Mouse (Mus musculus): ENCODE data around the gene Gm29609. TPM values are rescaled to one million over a fixed set of nuclear protein-coding genes. Genes with fewer than 3 reads are reported as not detected.

Gene Gm29609
- polyA plus RNA-seq, 1 experiment from 2014 or later, result 0.68 TPM

Other genes with a start within 250 kb of the Gm29609 start
- gene Cgref1, start 234.3 kb downstream of the Gm29609 start, polyA plus RNA-seq (2015; fragmentation: Nextera tagmentation; extraction: Ambion mirVana), result 11.7 and 14.8 TPM in 2 replicates
- gene Preb, start 219.6 kb downstream of the Gm29609 start, polyA plus RNA-seq (2015; fragmentation: Nextera tagmentation; extraction: Ambion mirVana), result 135 and 147 TPM in 2 replicates
- 0.74 and 1.0 TPM in 2 replicates for gene Tcf23, start 211.2 kb downstream of the Gm29609 start, polyA plus RNA-seq (2015; fragmentation: Nextera tagmentation; extraction: Ambion mirVana)
- 151 and 157 TPM in 2 replicates for gene Atraid, start 131.6 kb downstream of the Gm29609 start, polyA plus RNA-seq (2015; fragmentation: Nextera tagmentation; extraction: Ambion mirVana)
- 8.9 and 10.4 TPM in 2 replicates for gene Slc5a6, start 131.0 kb downstream of the Gm29609 start, polyA plus RNA-seq (2015; fragmentation: Nextera tagmentation; extraction: Ambion mirVana)
- 23.0 and 26.7 TPM in 2 replicates for gene Cad, start 125.1 kb downstream of the Gm29609 start, polyA plus RNA-seq (2015; fragmentation: Nextera tagmentation; extraction: Ambion mirVana)
- gene Dnajc5g, start 73.6 kb downstream of the Gm29609 start, polyA plus RNA-seq (2015; fragmentation: Nextera tagmentation; extraction: Ambion mirVana), result not detected in 2 replicates
- 0.26 and 0.37 TPM in 2 replicates for gene Slc30a3, start 71.7 kb downstream of the Gm29609 start, polyA plus RNA-seq (2015; fragmentation: Nextera tagmentation; extraction: Ambion mirVana)
- gene Trim54, start 63.2 kb downstream of the Gm29609 start, polyA plus RNA-seq (2015; fragmentation: Nextera tagmentation; extraction: Ambion mirVana), result 0.62 TPM in 1 of 2 replicates, not detected in the other
- gene Ucn, start 41.1 kb downstream of the Gm29609 start, polyA plus RNA-seq (2015; fragmentation: Nextera tagmentation; extraction: Ambion mirVana), result not detected in 2 replicates
- gene Mpv17, start 25.7 kb downstream of the Gm29609 start, polyA plus RNA-seq (2015; fragmentation: Nextera tagmentation; extraction: Ambion mirVana), result 58.8 and 63.0 TPM in 2 replicates
- 53.4 and 69.6 TPM in 2 replicates for gene Gtf3c2, start 233 bp upstream of the Gm29609 start, polyA plus RNA-seq (2015; fragmentation: Nextera tagmentation; extraction: Ambion mirVana)
- gene Snx17, start 13.3 kb upstream of the Gm29609 start, polyA plus RNA-seq (2015; fragmentation: Nextera tagmentation; extraction: Ambion mirVana), result 115 and 132 TPM in 2 replicates
- 60.3 and 68.3 TPM in 2 replicates for gene Eif2b4, start 13.5 kb upstream of the Gm29609 start, polyA plus RNA-seq (2015; fragmentation: Nextera tagmentation; extraction: Ambion mirVana)
- gene Zfp513, start 22.4 kb upstream of the Gm29609 start, polyA plus RNA-seq (2015; fragmentation: Nextera tagmentation; extraction: Ambion mirVana), result 8.6 and 9.8 TPM in 2 replicates
- 124 and 125 TPM in 2 replicates for gene Ppm1g, start 40.8 kb upstream of the Gm29609 start, polyA plus RNA-seq (2015; fragmentation: Nextera tagmentation; extraction: Ambion mirVana)
- gene Nrbp1, start 61.0 kb upstream of the Gm29609 start, polyA plus RNA-seq (2015; fragmentation: Nextera tagmentation; extraction: Ambion mirVana), result 140 and 141 TPM in 2 replicates
- 0.44 and 0.53 TPM in 2 replicates for gene Gm9970, start 61.3 kb upstream of the Gm29609 start, polyA plus RNA-seq (2015; fragmentation: Nextera tagmentation; extraction: Ambion mirVana)
- 65.4 and 66.6 TPM in 2 replicates for gene Krtcap3, start 71.8 kb upstream of the Gm29609 start, polyA plus RNA-seq (2015; fragmentation: Nextera tagmentation; extraction: Ambion mirVana)
- gene Ift172, start 111.2 kb upstream of the Gm29609 start, polyA plus RNA-seq (2015; fragmentation: Nextera tagmentation; extraction: Ambion mirVana), result 27.2 and 31.1 TPM in 2 replicates
- gene Fndc4, start 116.2 kb upstream of the Gm29609 start, polyA plus RNA-seq (2015; fragmentation: Nextera tagmentation; extraction: Ambion mirVana), result 38.3 and 38.6 TPM in 2 replicates
- 0.86 and 1.4 TPM in 2 replicates for gene Gckr, start 117.5 kb upstream of the Gm29609 start, polyA plus RNA-seq (2015; fragmentation: Nextera tagmentation; extraction: Ambion mirVana)